Mouse (Mus musculus): Measurements from ENCODE around the gene Vmn2r11. TPM values are rescaled to one million over a fixed set of nuclear protein-coding genes. Genes with fewer than 3 reads are reported as not detected.
"Not testable (repeated sequence)": the region's sequence is repeated elsewhere in the genome, so short reads cannot be mapped to it uniquely, and the experiment has no call there.

The Vmn2r11 gene
- polyA plus RNA-seq (2015; fragmentation: Nextera tagmentation; extraction: Ambion mirVana): not detected in 2 replicates

DNA sequence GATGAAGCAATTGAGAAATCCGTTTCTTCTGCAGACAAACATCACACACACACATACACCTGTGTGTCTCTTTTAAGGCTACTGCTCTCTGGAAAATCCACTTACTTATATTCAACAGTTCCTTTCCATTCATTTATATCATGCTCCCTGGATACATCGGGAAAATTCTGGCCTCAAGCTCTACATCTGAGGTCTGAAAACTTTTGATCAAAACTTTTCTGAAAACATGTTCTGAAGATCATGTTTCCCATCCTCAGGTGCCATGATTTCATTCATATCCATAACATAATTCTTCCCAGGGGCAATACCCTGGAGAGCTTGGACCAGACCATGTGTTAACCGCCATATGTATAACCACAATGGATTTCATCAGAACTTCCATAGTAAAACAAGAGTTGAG, at the start of gene Vmn2r11:
Gene Vmn2r11 (minus strand): TSS at position 101 of the 400 bp plus-strand sequence.
- H3K27ac ChIP-seq; H3K4me3 ChIP-seq; ATAC-seq (ENCODE audit: borderline replicate concordance, extremely low read depth, low FRiP score, low TSS enrichment); H3K9me3 ChIP-seq; H3K4me2 ChIP-seq; H3K27me3 ChIP-seq; H3K4me1 ChIP-seq; H3K9ac ChIP-seq; H3K36me3 ChIP-seq: not testable (repeated sequence)
- WGBS: 76% methylated on average over 3 of the region's 3 CpGs

- H3K27ac ChIP-seq; H3K36me3 ChIP-seq; H3K9ac ChIP-seq; H3K9me3 ChIP-seq; H3K4me3 ChIP-seq; H3K4me2 ChIP-seq; H3K4me1 ChIP-seq; H3K27me3 ChIP-seq; ATAC-seq (ENCODE audit: borderline replicate concordance, extremely low read depth, low FRiP score, low TSS enrichment): not testable (repeated sequence)
- WGBS: 80% methylated on average over 5 of the region's 5 CpGs
Measured at GRCm38 (mm10) chr5:109097850-109098249, 38.5 kb upstream of the Vmn2r11 start, which contains the start of gene Vmn2r12. Gene Vmn2r12, minus strand, starts transcription at chr5:109097950.

DNA sequence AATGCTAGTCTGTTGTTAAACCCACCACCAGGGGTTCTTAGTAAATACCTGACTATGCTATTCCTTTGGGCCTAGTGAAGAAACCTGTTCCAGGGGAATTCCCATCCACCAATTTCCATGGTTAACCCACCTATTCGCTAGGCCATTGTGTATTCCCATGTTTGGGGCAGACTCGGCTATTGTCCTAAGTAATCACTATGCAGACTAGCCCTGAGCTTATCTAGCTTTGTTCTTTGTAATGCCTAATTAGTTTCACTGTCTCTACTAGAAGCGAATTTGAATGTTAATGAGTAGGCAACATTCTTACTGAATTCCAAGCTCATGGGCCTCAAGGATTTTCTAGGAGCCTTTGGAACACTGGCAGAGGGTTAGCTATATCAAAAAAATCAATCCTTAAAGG, 37.1 kb upstream of the Vmn2r11 start:
- H3K9ac ChIP-seq; H3K4me1 ChIP-seq; H3K27me3 ChIP-seq; H3K4me3 ChIP-seq; H3K4me2 ChIP-seq; ATAC-seq (ENCODE audit: borderline replicate concordance, extremely low read depth, low FRiP score, low TSS enrichment); H3K9me3 ChIP-seq; H3K36me3 ChIP-seq; H3K27ac ChIP-seq: not testable (repeated sequence)
- WGBS: 61% methylated on average over 3 of the region's 3 CpGs

- H3K4me2 ChIP-seq; H3K27ac ChIP-seq; H3K9ac ChIP-seq; H3K4me3 ChIP-seq; ATAC-seq (ENCODE audit: borderline replicate concordance, extremely low read depth, low FRiP score, low TSS enrichment); H3K36me3 ChIP-seq; H3K27me3 ChIP-seq; H3K4me1 ChIP-seq; H3K9me3 ChIP-seq: not testable (repeated sequence)
- 43% methylated on average over 4 of the region's 4 CpGs for WGBS
Measured at GRCm38 (mm10) chr5:109072016-109072415, 12.6 kb upstream of the Vmn2r11 start.

DNA sequence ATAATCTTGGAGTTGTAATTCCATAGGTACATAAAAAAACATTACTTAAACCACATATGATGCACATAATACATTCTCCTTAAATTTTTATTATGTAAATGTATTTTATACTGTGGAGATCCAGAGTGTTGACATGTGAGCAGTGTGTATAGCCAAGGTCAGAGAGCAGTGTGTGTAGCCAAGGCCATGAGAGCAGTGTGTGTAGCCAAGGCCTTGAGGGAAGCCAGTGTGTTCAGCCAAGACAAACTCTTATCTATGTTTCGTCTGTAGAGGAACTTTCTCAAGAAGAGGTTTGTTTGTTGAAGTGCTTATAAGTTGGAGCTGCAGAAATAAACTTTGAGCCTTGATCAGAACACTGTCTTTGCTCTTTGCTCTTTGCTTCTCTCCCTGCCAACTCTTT, 4.1 kb downstream of the Vmn2r11 start:
- Histone ChIP-seq H3K9me3 (no peaks in the 10 kb centered on the region), H3K36me3 (no peaks in the 10 kb centered on the region), H3K4me1 (no peaks in the 10 kb centered on the region), H3K4me2 (no peak overlapping the region), H3K9ac (no peak overlapping the region), H3K27ac (no peak overlapping the region), H3K4me3 (no peak overlapping the region), H3K27me3 (no peaks in the 10 kb centered on the region)
- no peak for ATAC-seq (ENCODE audit: borderline replicate concordance, extremely low read depth, low FRiP score, low TSS enrichment)
- WGBS: 53% methylated on average over 1 of the region's 1 CpGs

DNA sequence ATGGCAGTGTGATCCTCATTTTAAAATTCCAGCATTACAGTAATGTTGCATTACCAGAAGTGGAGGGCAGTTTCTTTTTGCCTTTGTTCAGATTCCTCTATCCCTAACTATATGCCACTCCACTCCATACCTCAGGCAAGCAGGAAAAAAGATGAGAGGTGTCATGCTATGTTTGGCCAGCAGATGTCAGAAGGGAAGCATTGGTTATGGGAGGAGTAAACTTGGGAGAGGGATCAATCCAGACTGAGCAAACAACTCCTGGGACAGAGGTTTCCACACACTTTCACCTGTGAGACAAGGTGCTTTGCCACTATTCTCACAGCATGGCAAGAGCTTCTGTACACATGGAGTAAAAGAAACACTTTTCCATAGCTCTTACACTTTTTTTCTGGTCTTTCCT, 26.8 kb downstream of the Vmn2r11 start:
- H3K27me3 ChIP-seq: no peaks in the 10 kb centered on the region
- H3K9me3 ChIP-seq: no peaks in the 10 kb centered on the region
- H3K36me3 ChIP-seq: no peaks in the 10 kb centered on the region
- no peak for ATAC-seq (ENCODE audit: borderline replicate concordance, extremely low read depth, low FRiP score, low TSS enrichment)
- H3K9ac ChIP-seq: no peak overlapping the region
- no peak overlapping the region for H3K27ac ChIP-seq
- H3K4me2 ChIP-seq: no peak overlapping the region
- no peak overlapping the region for H3K4me3 ChIP-seq
- no peaks in the 10 kb centered on the region for H3K4me1 ChIP-seq

DNA sequence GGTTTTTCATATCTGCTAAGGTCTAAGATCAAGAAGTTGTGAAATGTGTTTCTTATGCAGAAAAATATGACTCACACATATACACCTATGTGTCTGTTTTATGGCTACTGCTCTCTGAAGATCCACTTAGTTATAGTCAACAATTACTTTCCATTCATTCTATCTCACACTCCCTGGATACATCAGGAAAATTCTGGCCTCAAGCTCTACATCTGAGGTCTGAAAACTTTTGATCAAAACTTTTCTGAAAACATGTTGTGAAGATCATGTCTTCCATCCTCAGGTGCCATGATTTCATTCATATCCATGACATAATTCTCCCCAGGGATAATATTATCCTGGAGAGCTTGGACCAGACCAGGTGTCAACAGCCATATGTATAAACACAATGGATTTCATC, 52.9 kb downstream of the Vmn2r11 start, which contains the start of gene Vmn2r10:
Gene Vmn2r10 (minus strand): TSS at position 101 of the 400 bp plus-strand sequence.
- H3K4me3 ChIP-seq; H3K36me3 ChIP-seq; H3K9me3 ChIP-seq; H3K27me3 ChIP-seq; ATAC-seq (ENCODE audit: borderline replicate concordance, extremely low read depth, low FRiP score, low TSS enrichment); H3K4me2 ChIP-seq; H3K9ac ChIP-seq; H3K27ac ChIP-seq; H3K4me1 ChIP-seq: not testable (repeated sequence)

Other genes with a start within 250 kb of the Vmn2r11 start
- not detected in 2 replicates for gene Vmn2r9, start 207.0 kb downstream of the Vmn2r11 start, polyA plus RNA-seq (2015; fragmentation: Nextera tagmentation; extraction: Ambion mirVana)
- not detected in 2 replicates for gene Vmn2r10, start 53.0 kb downstream of the Vmn2r11 start, polyA plus RNA-seq (2015; fragmentation: Nextera tagmentation; extraction: Ambion mirVana)
- not detected in 2 replicates for gene Vmn2r12, start 38.4 kb upstream of the Vmn2r11 start, polyA plus RNA-seq (2015; fragmentation: Nextera tagmentation; extraction: Ambion mirVana)
- not detected in 2 replicates for gene Vmn2r13, start 132.6 kb upstream of the Vmn2r11 start, polyA plus RNA-seq (2015; fragmentation: Nextera tagmentation; extraction: Ambion mirVana)
- gene Vmn2r14, start 165.1 kb upstream of the Vmn2r11 start, polyA plus RNA-seq (2015; fragmentation: Nextera tagmentation; extraction: Ambion mirVana): not detected in 2 replicates
- gene Vmn2r15, start 238.1 kb upstream of the Vmn2r11 start, polyA plus RNA-seq (2015; fragmentation: Nextera tagmentation; extraction: Ambion mirVana): not detected in 2 replicates